Mouse (Mus musculus) thymus, adult 2 months (tissue): ENCODE data around the gene Cd33.

Experiments
- CTCF ChIP-seq: fragments of 200-500 bp; IDR thresholded peaks from 2 replicates; pipeline ENCODE4 v1.5.1; 2012; ENCODE audit warnings: mild to moderate bottlenecking, control low read depth, low read length, moderate library complexity, borderline replicate concordance; ENCODE audit not compliant: control insufficient read depth, poor library complexity, insufficient read depth; ENCODE audit errors: extremely low read depth
- POLR2A ChIP-seq: fragments of 200-500 bp; IDR thresholded peaks from 2 replicates; pipeline ENCODE4 v1.6.1; 2012; ENCODE audit warnings: mild to moderate bottlenecking, low read length, control low read depth, moderate library complexity; ENCODE audit not compliant: control insufficient read depth, poor library complexity, insufficient read depth; ENCODE audit errors: extremely low read depth

DNA sequence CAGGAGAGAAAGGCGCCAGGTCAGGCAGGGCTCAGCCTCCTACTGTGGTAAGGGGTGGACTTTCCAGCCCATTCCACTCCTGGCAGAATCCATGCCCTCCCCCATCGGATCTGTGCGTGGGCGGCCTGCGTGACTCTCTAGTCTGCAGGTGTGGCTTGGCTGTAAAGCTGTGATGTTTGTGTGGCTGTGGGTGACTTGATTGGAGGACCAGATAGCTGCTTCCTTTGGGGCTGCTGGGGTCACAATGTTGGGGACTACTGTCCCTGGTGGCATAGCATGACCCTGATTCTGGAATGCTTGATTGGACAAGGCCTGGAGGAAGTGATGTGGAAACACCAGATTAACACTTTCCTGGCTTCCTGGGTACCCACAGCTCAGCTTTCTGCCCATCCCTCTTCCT is 55.6 kb downstream of the Cd33 start:
- TF ChIP-seq CTCF: no peak
- TF ChIP-seq POLR2A: no peak
